Mouse (Mus musculus) liver, postnatal 0 days (tissue): ENCODE data around the gene Rapgef4.

Experiments
- CTCF ChIP-seq: sonication (generic); IDR thresholded peaks from 2 replicates; pipeline ENCODE4 v1.5.1; 2016; ENCODE audit warnings: antibody characterized with exemption, low read depth
- EP300 ChIP-seq: IDR thresholded peaks from 2 replicates; pipeline ENCODE4 v1.6.1; 2016; ENCODE audit warnings: antibody characterized with exemption, low read depth, mild to moderate bottlenecking

GRCm38 (mm10) chr2:72199451-72199850 lies 218.4 kb downstream of the Rapgef4 start:
- TF ChIP-seq CTCF, result no peak
- no peak for TF ChIP-seq EP300
